Mouse (Mus musculus): ENCODE results near the gene Fbl.
A peak's percentile ranks its signal among the peaks of the same experiment; 100 is the strongest.
"Not testable (repeated sequence)": the region's sequence is repeated elsewhere in the genome, so short reads cannot be mapped to it uniquely, and the experiment has no call there.

Gene Fbl

DNA sequence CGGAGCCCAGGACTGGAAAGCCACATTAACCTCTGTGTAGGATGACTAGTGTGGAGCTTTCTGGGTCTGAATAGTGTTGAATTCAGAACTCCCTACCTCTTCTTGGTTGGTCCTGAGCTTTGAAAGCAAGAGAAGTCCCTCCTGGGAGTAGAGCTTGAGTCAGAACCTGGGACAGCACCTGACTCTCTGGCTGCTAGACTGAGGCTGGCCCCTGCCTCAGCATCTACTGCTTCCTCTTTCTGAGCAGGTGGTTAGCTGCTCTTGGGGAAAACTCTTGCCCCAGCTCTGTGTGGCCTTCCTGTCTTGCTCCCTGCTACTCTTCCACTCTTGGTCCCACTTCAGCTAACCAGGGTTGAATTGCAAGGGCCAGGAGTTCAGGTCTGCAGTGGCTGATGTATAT is 22.4 kb downstream of the Fbl start:
- DNase-seq (ENCODE audit: low spot score in 2 of 2): no peak

GRCm38 (mm10) chr7:28195414-28196098 is 26.0 kb downstream of the Fbl start:
- DNase-seq (ENCODE audit: low spot score in 2 of 2): no peak

DNA sequence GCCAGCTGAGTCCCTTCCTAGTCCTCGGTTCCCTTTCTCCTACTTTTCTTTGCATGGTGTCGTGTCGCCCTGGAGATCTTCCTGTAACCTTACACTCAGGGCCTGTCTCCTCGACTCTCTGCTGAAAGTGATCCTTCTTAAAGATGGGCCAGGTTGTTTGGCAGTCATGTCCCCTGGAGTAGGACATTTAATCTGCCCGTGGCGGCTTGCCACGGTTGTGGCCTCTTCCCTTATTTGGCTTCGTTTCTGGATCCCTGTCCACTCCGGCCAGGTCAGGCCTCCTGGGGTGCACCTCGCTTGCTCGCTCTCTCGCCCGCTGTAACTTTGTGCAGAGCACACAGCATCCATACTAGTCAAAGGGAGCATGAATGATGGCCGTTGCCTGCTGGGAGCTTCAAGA is 27.0 kb downstream of the Fbl start:
- DNase-seq (ENCODE audit: low spot score in 2 of 2): no peak

DNA sequence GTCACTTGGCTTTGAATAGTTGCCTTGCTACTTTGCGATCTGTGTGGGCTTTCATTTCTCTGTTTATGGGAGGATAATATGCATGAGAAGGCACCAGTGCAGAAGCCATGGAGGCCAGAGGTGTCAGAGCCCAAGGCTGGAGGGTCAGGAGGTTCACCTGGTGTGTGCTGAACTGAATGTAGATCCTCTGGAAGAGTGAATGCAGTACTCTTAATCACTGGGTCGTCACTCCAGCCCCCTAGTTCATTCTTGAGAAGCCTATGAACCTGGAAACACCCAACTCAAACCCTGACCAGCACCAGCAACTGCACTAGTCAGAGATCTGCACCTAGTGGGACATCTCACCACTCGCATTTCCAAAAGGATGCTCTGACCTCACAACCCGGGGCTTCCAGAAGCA is 29.5 kb downstream of the Fbl start:
- no peak for DNase-seq (ENCODE audit: low spot score in 2 of 2)

GRCm38 (mm10) chr7:28203207-28204108 is 33.9 kb downstream of the Fbl start:
- DNase-seq (ENCODE audit: low spot score in 2 of 2): no peak

- DNase-seq (ENCODE audit: low spot score in 2 of 2): no peak
Measured at GRCm38 (mm10) chr7:28206044-28206600, 36.6 kb downstream of the Fbl start.

GRCm38 (mm10) chr7:28208396-28208987 is 39.0 kb downstream of the Fbl start:
- no peak for DNase-seq (ENCODE audit: low spot score in 2 of 2)

DNA sequence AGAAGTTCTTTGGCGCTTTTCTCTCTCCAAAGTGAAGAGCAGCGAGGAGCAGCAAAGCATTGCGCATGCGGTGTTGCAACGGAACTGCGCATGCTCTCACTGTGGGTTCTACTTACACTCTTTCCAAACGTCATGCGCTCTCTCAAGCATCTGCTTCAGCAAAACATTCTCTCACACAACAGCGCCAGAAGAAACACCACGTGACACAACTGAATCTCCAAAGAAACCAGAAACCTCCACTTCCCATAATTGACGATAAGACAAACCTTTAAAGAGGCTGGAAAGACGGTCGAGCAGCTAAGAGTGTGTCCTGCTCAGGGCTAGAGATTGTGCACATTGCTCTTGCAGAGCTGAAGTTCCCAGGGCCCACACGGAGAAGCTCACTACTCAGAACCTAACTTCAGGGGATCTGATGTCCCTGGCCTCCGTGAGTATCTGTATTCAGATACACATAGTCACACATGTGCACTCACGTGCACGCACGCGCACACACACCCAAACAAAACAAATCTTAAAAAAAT is 39.5 kb downstream of the Fbl start:
- peak; percentile 82 for DNase-seq (ENCODE audit: low spot score in 2 of 2)

DNA sequence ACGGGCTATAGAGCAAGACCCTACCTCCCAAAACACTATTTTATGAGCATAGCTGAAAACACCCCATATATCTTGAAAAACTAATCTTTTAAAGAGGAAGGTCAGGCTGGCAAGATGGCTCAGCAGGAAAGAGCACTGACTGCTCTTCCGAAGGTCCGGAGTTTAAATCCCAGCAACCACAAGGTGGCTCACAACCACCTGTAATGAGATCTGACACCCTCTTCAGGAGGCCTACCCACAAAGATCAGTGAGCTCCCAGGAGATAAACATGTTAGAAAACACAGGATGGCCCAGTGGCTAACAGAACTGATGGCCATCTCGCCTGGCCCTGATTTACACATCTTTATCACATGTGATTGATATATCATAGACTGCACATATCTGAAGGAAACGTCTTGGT is 41.2 kb downstream of the Fbl start:
- DNase-seq (ENCODE audit: low spot score in 2 of 2): no peak

GRCm38 (mm10) chr7:28214142-28214541 is 44.6 kb downstream of the Fbl start:
- peak in 1 of 2 experiments; percentile 56 for DNase-seq (ENCODE audit: low spot score in 2 of 2)

DNA sequence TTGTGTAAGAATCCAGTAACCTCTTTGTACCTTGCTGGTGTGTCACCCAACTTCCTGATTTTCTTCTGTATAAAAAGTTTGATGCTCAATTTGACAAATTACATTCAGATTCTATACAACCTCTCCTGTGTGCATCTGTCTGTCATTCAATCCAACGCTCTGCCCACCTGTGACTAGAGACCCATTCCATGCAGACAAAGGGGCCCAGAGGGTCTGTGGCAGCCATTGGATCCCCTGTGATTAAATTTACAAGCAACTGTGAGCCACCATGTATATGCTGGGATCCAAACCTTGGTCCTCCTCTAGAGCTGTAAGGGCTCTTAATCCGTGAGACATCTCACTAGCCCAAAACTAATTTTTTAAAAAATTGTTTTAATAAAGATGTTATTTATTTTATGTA is 46.4 kb downstream of the Fbl start:
- not testable (repeated sequence) for DNase-seq (ENCODE audit: low spot score in 2 of 2)

GRCm38 (mm10) chr7:28217811-28218210 is 48.3 kb downstream of the Fbl start:
- DNase-seq (ENCODE audit: low spot score in 2 of 2): not testable (repeated sequence)

DNA sequence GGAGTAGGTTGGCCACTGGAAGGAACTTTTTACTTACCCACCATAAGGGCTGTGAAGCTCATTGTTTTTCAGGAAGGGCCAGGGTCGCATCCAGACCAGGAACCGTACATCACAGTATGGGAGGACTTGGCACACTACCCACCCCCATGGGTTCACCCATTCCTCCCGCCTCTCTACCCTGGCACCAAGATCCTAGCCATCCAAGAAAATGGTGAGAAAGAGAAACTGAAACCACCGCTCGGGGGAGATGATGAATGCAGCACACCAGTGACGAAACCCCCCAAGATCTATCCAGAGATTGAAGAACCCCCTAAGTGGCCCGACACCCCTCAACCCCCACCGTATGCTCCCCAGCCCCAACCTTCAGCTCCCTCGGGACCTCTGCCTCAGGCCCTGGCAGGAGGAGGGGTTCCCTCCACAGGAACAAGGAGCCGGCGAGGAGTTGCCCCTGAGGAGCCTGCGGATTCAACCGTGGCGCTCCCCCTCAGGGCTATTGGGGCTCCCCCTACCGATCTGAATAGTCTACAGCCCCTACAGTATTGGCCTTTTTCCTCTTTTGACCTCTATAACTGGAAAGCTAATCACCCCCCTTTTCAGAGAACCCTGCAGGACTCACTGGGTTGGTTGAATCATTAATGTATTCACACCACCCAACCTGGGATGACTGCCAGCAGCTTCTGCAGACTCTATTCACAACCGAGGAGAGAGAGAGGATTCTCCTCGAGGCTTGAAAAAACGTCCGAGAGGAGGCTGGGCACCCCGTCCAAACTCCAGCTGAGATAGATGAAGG is 49.6 kb downstream of the Fbl start:
- DNase-seq (ENCODE audit: low spot score in 2 of 2): peak; percentile 89

DNA sequence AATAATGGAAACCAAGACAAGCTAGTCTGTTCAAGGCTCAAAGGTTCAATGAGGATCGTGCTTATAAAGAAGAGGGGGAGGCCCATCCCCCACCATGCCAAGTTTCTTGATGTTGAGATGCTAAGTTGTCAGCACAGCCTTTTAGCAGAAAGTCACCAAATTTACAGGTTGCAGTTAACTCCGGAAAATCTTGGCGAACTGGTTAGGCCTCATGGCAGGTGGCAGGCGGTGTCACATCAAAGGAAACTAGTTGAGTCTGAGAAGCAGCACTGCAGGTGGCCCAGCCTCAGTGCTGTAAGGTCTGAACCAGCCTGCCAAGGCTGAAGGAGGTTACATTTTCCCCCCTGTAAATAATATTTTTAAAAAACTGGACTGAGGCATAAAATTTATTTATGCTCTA is 57.3 kb downstream of the Fbl start:
- not testable (repeated sequence) for DNase-seq (ENCODE audit: low spot score in 2 of 2)

GRCm38 (mm10) chr7:28227421-28227820 is 57.9 kb downstream of the Fbl start:
- DNase-seq (ENCODE audit: low spot score in 2 of 2): not testable (repeated sequence)

Measured in right cerebral cortex, postnatal 10 days (tissue).